ENCODE assay signal across 15 mouse cellular contexts in the genomic region with DNA sequence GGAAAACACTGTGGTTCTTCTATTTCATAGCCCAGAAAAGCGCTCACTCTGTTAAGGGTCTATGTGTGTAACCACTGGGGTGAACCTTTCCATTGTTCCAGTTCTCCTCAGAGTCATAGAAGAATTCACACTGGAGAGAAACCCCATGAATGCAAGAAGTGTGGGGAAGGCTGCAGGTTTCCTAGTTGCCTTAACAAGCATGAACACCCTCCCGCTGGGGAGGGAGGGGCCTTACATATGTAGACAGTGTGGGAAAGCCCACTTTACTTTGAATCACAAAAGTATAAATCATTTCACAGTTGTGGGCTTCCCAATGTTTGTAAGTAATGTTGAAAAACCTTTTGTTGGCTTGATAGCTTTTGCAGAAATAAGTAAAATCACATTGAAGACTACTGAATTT. TPM values are rescaled to one million over a fixed set of nuclear protein-coding genes. Genes with fewer than 3 reads are reported as not detected.
"Had no signal": no experiment of that assay in that cellular context is flagged by ENCODE, and none has a peak within 500 bp of the region (broad histone marks: within the 10 kb centered on the region; RNA-seq: fewer than 3 reads in every experiment).

No protein-coding gene starts in this region.

- H3K4me2 ChIP-seq: limb, embryonic 12.5 days; liver, embryonic 13.5 days; lung, embryonic 15.5 days; midbrain, embryonic 13.5 days; neural tube, embryonic 13.5 days; stomach, embryonic 15.5 days had no signal

- H3K27ac ChIP-seq: limb, embryonic 12.5 days; liver, embryonic 13.5 days; lung, embryonic 15.5 days; midbrain, embryonic 13.5 days; neural tube, embryonic 13.5 days; stomach, embryonic 15.5 days had no signal

- H3K27me3 ChIP-seq: limb, embryonic 12.5 days; liver, embryonic 13.5 days; lung, embryonic 15.5 days; midbrain, embryonic 13.5 days; neural tube, embryonic 13.5 days; stomach, embryonic 15.5 days had no signal

- H3K4me1 ChIP-seq: limb, embryonic 12.5 days; liver, embryonic 13.5 days; lung, embryonic 15.5 days; midbrain, embryonic 13.5 days; stomach, embryonic 15.5 days had no signal

- DNase-seq: kidney, adult 18-20 months; kidney, postnatal 14 days; liver; liver, embryonic 13.5 days; liver, postnatal 0 days; lung, postnatal 14 days; right cerebral cortex, postnatal 14 days; thymus, adult 2 months; thymus, postnatal 25 days had no signal

- H3K9ac ChIP-seq: limb, embryonic 12.5 days; liver, embryonic 13.5 days; liver, postnatal 0 days; lung, embryonic 15.5 days; midbrain, embryonic 13.5 days; neural tube, embryonic 13.5 days; stomach, embryonic 15.5 days had no signal

- ATAC-seq: liver, postnatal 0 days; midbrain, embryonic 13.5 days had no signal

- H3K36me3 ChIP-seq: limb, embryonic 12.5 days; liver, embryonic 13.5 days; lung, embryonic 15.5 days; midbrain, embryonic 13.5 days; neural tube, embryonic 13.5 days; stomach, embryonic 15.5 days had no signal

- H3K4me3 ChIP-seq: limb, embryonic 12.5 days; liver, embryonic 13.5 days; lung, embryonic 15.5 days; midbrain, embryonic 13.5 days; neural tube, embryonic 13.5 days; stomach, embryonic 15.5 days had no signal

- H3K9me3 ChIP-seq: liver, embryonic 13.5 days; lung, embryonic 15.5 days; stomach, embryonic 15.5 days had no signal

RNA-seq across cellular contexts. Expression of a gene that starts 31.7 kb away (rescaled TPM):
- total RNA-seq: megakaryocyte-erythroid progenitor cell, adult 5-6 weeks had no signal
